Mouse (Mus musculus) layer of hippocampus, adult 6 months (tissue): ENCODE results near the gene Eif2s2. TPM values are rescaled to one million over a fixed set of nuclear protein-coding genes. Genes with fewer than 3 reads are reported as not detected.

Source experiments
- long read RNA-seq, 2 experiments: library from polyadenylated mRNA; unstranded; transcript quantifications; one replicate each; pipeline ENCODE4 v2.0.0; 2019 to 2020
- polyA plus RNA-seq: library from polyadenylated mRNA; unstranded; fragments of <200 nt; fragmentation: Nextera tagmentation; gene quantifications from 2 replicates; pipeline ENCODE4 v1.2.3, GENCODE M21; 2021

Gene Eif2s2
- polyA plus RNA-seq = 70.0 and 80.0 TPM in 2 replicates
- long read RNA-seq, experiment 1, transcript Eif2s2-203 (3 exons, 3,785 nt) = major isoform, 67 of 121 reads
- long read RNA-seq, experiment 1, partial matches to known transcripts = 47 of 121 reads
- long read RNA-seq, experiment 1, other reads (novel, unspliced or antisense) = 4 of 121 reads
- long read RNA-seq, experiment 2, full-length matches to known transcripts = 137 of 148 reads
- long read RNA-seq, experiment 2, partial matches to known transcripts = 11 of 148 reads
- long read RNA-seq, experiment 2, other reads (novel, unspliced or antisense) = 0 of 148 reads

GRCm38 (mm10) chr2:154892201-154893044 is at the start of gene Eif2s2:
Gene Eif2s2, minus strand, starts transcription at chr2:154892935.

Other genes starting within 250 kb of the Eif2s2 start
- 9.3 and 11.8 TPM in 2 replicates for gene Chmp4b, start 241.2 kb downstream of the Eif2s2 start, polyA plus RNA-seq
- not detected in 2 replicates for gene Gm14214, start 122.9 kb downstream of the Eif2s2 start, polyA plus RNA-seq
- gene Raly, start 101.8 kb downstream of the Eif2s2 start, polyA plus RNA-seq = 17.1 and 18.0 TPM in 2 replicates
- gene a, start 101.5 kb downstream of the Eif2s2 start, polyA plus RNA-seq = 0.33 TPM in 1 of 2 replicates, not detected in the other
- not detected in 2 replicates for gene Gm14226, start 125.3 kb upstream of the Eif2s2 start, polyA plus RNA-seq
- gene Ahcy, start 181.6 kb upstream of the Eif2s2 start, polyA plus RNA-seq = 25.4 and 27.3 TPM in 2 replicates
- 14.9 and 19.7 TPM in 2 replicates for gene Itch, start 240.6 kb upstream of the Eif2s2 start, polyA plus RNA-seq